Mouse (Mus musculus) ES-E14 (cell line): Measurements from ENCODE around the gene Upk3b. TPM values are rescaled to one million over a fixed set of nuclear protein-coding genes. Genes with fewer than 3 reads are reported as not detected.

Experiments
- DNase-seq: peaks from one replicate; pipeline ENCODE4 v3.0.0-alpha.2; 2013; ENCODE audit warnings: low read depth, low spot score
- H3K27ac ChIP-seq: 2 replicates; pipeline ENCODE4 v1.5.1; 2012; ENCODE audit warnings: low read depth, mild to moderate bottlenecking, low read length, moderate library complexity, mixed read lengths; ENCODE audit not compliant: poor library complexity, insufficient read depth, severe bottlenecking
- H3K36me3 ChIP-seq: 2 replicates; pipeline ENCODE4 v1.6.1; 2012; ENCODE audit warnings: mild to moderate bottlenecking, low read length, moderate library complexity, mixed read lengths; ENCODE audit not compliant: control insufficient read depth, poor library complexity, insufficient read depth, severe bottlenecking
- H3K4me1 ChIP-seq, 2 experiments: fragments of 150-350 bp in 1 of 2; sonication (generic) in 1 of 2; 2 replicates each; pipeline ENCODE4 v1.6.1; 2012; ENCODE audit warnings: low read length in 2 of 2, mild to moderate bottlenecking in 1 of 2, mixed read lengths in 1 of 2; ENCODE audit not compliant: control insufficient read depth in 2 of 2, insufficient read depth in 2 of 2, poor library complexity in 1 of 2
- H3K4me3 ChIP-seq, 2 experiments: fragments of 150-350 bp in 1 of 2; sonication (generic) in 1 of 2; 2 replicates each; pipeline ENCODE4 v1.5.1; 2012; ENCODE audit warnings: low read length in 2 of 2, low read depth in 1 of 2, mild to moderate bottlenecking in 1 of 2, mixed read lengths in 1 of 2; ENCODE audit not compliant: insufficient read depth in 1 of 2, poor library complexity in 1 of 2, severe bottlenecking in 1 of 2
- H3K9ac ChIP-seq: 2 replicates; pipeline ENCODE4 v1.6.1; 2012; ENCODE audit warnings: low read depth, mild to moderate bottlenecking, low read length, mixed read lengths; ENCODE audit not compliant: poor library complexity, insufficient read depth, severe bottlenecking
- H3K9me3 ChIP-seq: fragments of 150-350 bp; sonication (generic); 2 replicates; pipeline ENCODE4 v1.6.1; 2012; ENCODE audit warnings: low read depth, mild to moderate bottlenecking, low read length; ENCODE audit not compliant: control insufficient read depth, insufficient read depth
- CHD2 ChIP-seq: IDR thresholded peaks from 2 replicates; pipeline ENCODE4 v1.6.1; 2014; ENCODE audit warnings: mild to moderate bottlenecking, low read depth, low read length, inconsistent platforms
- HCFC1 ChIP-seq: IDR thresholded peaks from 2 replicates; pipeline ENCODE4 v1.6.1; 2012; ENCODE audit warnings: low read length, inconsistent platforms, borderline replicate concordance; ENCODE audit not compliant: insufficient read depth
- MAFK ChIP-seq: IDR thresholded peaks from 2 replicates; pipeline ENCODE4 v1.6.1; 2014; ENCODE audit warnings: mild to moderate bottlenecking, low read depth, low read length, inconsistent platforms; ENCODE audit not compliant: insufficient read depth
- ZC3H11A ChIP-seq: IDR thresholded peaks from 2 replicates; pipeline ENCODE4 v1.6.1; 2012; ENCODE audit warnings: low read depth, mild to moderate bottlenecking, inconsistent platforms, low read length, borderline replicate concordance
- ZNF384 ChIP-seq: IDR thresholded peaks from 2 replicates; pipeline ENCODE4 v1.6.1; 2012; ENCODE audit warnings: low read depth, low read length, inconsistent platforms
- in situ Hi-C, 2 experiments: fragments of 600-800 bp; cut with MboI; formaldehyde crosslinking; loops; one replicate each; pipeline ENCODE4 v1.15.1; 2025; ENCODE audit warnings: low sequenced_read_pairs in 2 of 2, inconsistent platforms in 1 of 2; ENCODE audit not compliant: unreplicated experiment in 2 of 2
- total RNA-seq: library from RNA; depleted of rRNA; stranded (reverse); fragments of 300-350 nt; gene quantifications from 2 replicates; pipeline ENCODE4 v1.2.3, GENCODE M21; 2012

The Upk3b gene
- total RNA-seq, 1 experiment: 1.6 TPM

DNA sequence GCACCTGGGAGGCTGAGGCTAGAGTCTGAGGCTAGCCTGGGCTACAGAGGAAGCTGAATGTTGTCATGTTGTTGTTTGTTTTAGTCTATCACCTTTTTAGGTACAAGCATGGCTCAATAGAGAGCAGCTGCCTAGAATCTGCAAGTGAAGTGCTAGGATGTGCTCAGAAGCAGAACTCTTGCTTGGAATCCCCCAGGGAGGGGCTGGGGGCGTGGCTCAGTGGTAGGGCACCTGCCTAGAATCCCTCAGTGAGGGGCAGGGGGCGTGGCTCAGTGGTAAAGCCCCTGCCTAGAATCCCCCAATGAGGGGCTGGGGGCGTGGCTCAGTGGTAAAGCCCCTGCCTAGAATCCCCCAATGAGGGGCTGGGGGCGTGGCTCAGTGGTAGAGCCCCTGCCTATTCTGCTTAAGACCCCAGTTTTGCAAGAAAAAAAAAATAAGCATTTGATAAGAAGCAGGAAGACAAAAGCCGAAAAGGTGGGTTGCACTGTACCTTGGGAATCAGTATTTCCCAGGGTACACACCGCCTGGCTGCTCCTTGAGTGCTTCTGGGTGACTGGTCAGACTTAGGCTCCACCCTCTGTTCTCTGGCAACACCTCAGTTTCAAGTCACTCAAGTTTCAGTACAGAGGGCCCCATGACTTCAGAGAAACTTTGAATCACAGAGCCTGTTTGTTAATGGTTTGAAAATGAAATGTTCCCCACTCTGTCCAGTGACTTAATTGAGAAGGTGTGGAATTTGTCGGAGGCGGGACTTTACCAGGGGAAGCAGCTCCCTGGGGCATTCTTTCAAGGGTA, 14.8 kb downstream of the Upk3b start:
- H3K4me3 ChIP-seq: no peak overlapping the region
- H3K36me3 ChIP-seq: no peaks in the 10 kb centered on the region
- in situ Hi-C loops: no loop called here
- no peak for TF ChIP-seq CHD2
- H3K9me3 ChIP-seq: no peaks in the 10 kb centered on the region
- peak; percentile 40 for DNase-seq
- H3K27ac ChIP-seq: no peak overlapping the region
- H3K9ac ChIP-seq: no peak overlapping the region
- peaks cover 0 to 14% of the 10 kb centered on the region in 2 experiments; a peak in 2 of 4 replicates for H3K4me1 ChIP-seq

DNA sequence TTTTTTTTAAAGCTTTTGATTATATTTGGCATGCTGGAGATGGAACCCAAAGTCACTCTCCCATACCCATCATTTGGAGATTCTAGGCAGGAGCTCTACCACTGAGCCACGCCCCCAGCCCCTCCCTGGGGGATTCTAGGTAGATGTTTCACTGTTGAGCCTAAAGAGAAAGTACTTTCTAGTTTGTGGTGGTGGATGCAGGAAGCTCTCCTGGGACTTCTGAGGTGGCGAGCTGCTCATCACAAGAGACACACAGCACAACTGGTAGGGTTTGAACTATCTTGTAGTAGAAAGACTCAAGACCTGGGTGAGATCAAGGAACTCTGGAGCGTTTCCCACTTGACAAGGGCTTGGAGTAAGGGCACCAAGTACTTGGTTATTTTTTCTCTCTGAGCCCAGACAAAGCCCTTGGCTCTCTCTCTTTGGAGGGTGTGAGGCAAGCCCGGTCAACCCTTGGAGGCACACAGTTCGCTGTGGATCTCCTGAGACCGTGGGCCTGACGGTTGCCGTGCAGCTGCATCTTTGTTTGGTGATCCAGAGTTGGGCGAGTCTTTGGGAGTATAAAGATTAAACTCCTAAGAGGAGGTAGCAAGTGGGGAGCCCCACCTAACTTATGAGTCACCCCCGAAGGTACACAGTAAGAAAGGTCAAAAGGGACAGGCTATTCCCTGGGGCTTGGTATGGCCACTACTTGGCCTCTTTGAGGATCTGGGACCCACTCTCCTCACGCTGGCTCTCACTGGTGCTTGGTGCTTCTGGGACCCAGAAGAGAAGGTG, 16.2 kb downstream of the Upk3b start, which contains the start of gene Upk3bl:
TSS of gene Upk3bl (plus strand) at position 192 of the 777 bp plus-strand sequence.
- no peaks in the 10 kb centered on the region for H3K36me3 ChIP-seq
- no peaks in the 10 kb centered on the region for H3K9me3 ChIP-seq
- DNase-seq: no peak
- H3K27ac ChIP-seq: no peak within 1 kb of the TSS
- no peak within 1 kb of the TSS for H3K4me3 ChIP-seq
- H3K4me1 ChIP-seq: peaks cover 0 to 17% of the 10 kb centered on the region in 2 experiments; a peak in 2 of 4 replicates
- no peak within 1 kb of the TSS for H3K9ac ChIP-seq
- TF ChIP-seq ZC3H11A: no peak
- no peak for TF ChIP-seq MAFK
- TF ChIP-seq CHD2: no peak
- TF ChIP-seq HCFC1: no peak
- TF ChIP-seq ZNF384: no peak
- in situ Hi-C loops: no loop called here

DNA sequence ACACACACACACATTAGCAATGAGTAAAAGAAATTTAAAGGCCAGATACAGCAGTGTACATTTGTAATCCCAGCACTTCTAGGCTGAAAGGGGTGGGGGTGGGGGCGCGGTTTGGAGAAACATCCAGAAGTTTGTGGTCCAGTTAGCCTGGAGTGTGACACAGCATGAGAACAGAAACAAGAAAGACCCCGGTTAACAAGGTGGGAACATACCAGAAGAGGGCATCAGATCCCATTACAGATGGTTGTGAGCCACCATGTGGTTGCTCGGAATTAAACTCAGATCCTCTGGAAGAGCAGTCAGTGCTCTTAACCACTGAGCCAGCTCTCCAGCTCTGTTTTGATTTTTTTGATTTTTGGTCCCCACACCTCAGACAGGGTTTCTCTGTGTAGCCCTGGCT, 17.8 kb downstream of the Upk3b start:
- Histone ChIP-seq H3K4me3 (no peak overlapping the region), H3K36me3 (no peaks in the 10 kb centered on the region), H3K27ac (no peak overlapping the region), H3K9ac (no peak overlapping the region), H3K9me3 (no peaks in the 10 kb centered on the region), H3K4me1 (peaks cover 0 to 17% of the 10 kb centered on the region in 2 experiments; a peak in 2 of 4 replicates)
- DNase-seq: no peak
- in situ Hi-C loops: no loop called here
- TF ChIP-seq HCFC1 (no peak), ZC3H11A (no peak), MAFK (no peak), CHD2 (no peak), ZNF384 (no peak)

DNA sequence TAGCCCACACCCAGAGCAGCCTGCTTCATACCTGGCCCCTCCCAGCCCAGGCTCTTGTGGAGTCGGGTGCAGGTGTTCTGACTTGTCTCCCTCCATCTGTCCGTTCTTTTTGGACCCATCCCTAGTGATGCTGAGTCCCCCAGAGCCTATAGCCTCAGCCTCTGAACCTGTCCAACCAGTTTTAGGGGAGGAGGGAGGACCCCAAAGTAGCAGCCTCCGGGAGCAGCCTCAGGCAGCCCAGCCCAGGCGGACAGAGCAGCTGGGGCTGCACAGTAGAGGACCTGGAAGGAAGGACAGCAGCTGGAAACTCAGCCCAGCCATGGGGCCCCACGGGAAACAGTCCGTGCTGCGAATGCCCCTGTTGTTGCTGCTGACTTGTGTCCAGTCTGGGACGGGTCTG, 18.8 kb downstream of the Upk3b start:
- Histone ChIP-seq H3K4me3 (no peak overlapping the region), H3K4me1 (peaks cover 0 to 12% of the 10 kb centered on the region in 2 experiments; a peak in 1 of 4 replicates), H3K9me3 (no peaks in the 10 kb centered on the region), H3K36me3 (no peaks in the 10 kb centered on the region), H3K9ac (no peak overlapping the region), H3K27ac (no peak overlapping the region)
- no peak for TF ChIP-seq MAFK
- TF ChIP-seq ZNF384: no peak
- no peak for TF ChIP-seq CHD2
- no peak for TF ChIP-seq ZC3H11A
- TF ChIP-seq HCFC1: no peak
- DNase-seq: no peak
- in situ Hi-C loops: no loop called here
